Mouse (Mus musculus) heart, embryonic 14.5 days (tissue): ENCODE measurements around the gene Nt5dc3. TPM values are rescaled to one million over a fixed set of nuclear protein-coding genes. Genes with fewer than 3 reads are reported as not detected.

Experiments used
- ATAC-seq: fragments of 200-750 bp; cut with Nextera tagmentation; 2 replicates; pipeline ENCODE4 v1.8.0; 2017; ENCODE audit warnings: low read depth, moderate TSS enrichment; ENCODE audit not compliant: insufficient number of reproducible peaks, insufficient read depth, low FRiP score
- H3K27ac ChIP-seq, 2 experiments: fragments of 200-500 bp in 1 of 2; fragments of 300-500 bp in 1 of 2; sonication (generic) in 1 of 2; replicated peaks in 1 of 2; 2 replicates each; pipeline ENCODE4 v1.5.1; 2012 to 2014; ENCODE audit warnings: low read depth in 2 of 2, low read length in 2 of 2, control low read depth in 1 of 2, mild to moderate bottlenecking in 1 of 2, mixed read lengths in 1 of 2; ENCODE audit not compliant: control insufficient read depth in 1 of 2, insufficient read depth in 1 of 2
- H3K27me3 ChIP-seq: fragments of 300-500 bp; sonication (generic); 2 replicates; pipeline ENCODE4 v1.6.1; 2014; ENCODE audit warnings: mild to moderate bottlenecking, low read length, control low read depth; ENCODE audit not compliant: control insufficient read depth, insufficient read depth
- H3K36me3 ChIP-seq: fragments of 300-500 bp; sonication (generic); 2 replicates; pipeline ENCODE4 v1.6.1; 2014; ENCODE audit warnings: mild to moderate bottlenecking, control low read depth, low read length, mixed read lengths; ENCODE audit not compliant: control insufficient read depth, insufficient read depth
- H3K4me1 ChIP-seq, 2 experiments: fragments of 200-500 bp in 1 of 2; fragments of 300-500 bp in 1 of 2; sonication (generic) in 1 of 2; 2 replicates each; pipeline ENCODE4 v1.6.1; 2012 to 2014; ENCODE audit warnings: low read length in 2 of 2, control low read depth in 1 of 2, mixed read lengths in 1 of 2; ENCODE audit not compliant: control insufficient read depth in 2 of 2, insufficient read depth in 2 of 2
- H3K4me2 ChIP-seq: fragments of 300-500 bp; sonication (generic); 2 replicates; pipeline ENCODE4 v1.6.1; 2014; ENCODE audit warnings: mild to moderate bottlenecking, low read length
- H3K4me3 ChIP-seq, 2 experiments: fragments of 200-500 bp in 1 of 2; fragments of 300-500 bp in 1 of 2; sonication (generic) in 1 of 2; 2 replicates each; pipeline ENCODE4 v1.5.1; 2012 to 2014; ENCODE audit warnings: low read length in 2 of 2, mild to moderate bottlenecking in 2 of 2, control low read depth in 1 of 2, low read depth in 1 of 2, moderate library complexity in 1 of 2; ENCODE audit not compliant: control insufficient read depth in 1 of 2, insufficient read depth in 1 of 2
- H3K9ac ChIP-seq: fragments of 300-500 bp; sonication (generic); 2 replicates; pipeline ENCODE4 v1.6.1; 2014; ENCODE audit warnings: mild to moderate bottlenecking, low read length
- H3K9me3 ChIP-seq: fragments of 300-500 bp; sonication (generic); 2 replicates; pipeline ENCODE4 v1.6.1; 2016; ENCODE audit warnings: low read length, control low read depth; ENCODE audit not compliant: control insufficient read depth
- WGBS: fragments of 180-500 bp; shearing (Covaris S2); extraction: QIAGEN DNeasy Blood & Tissue Kit; methylation state at CpG from one replicate; pipeline ENCODE4 v1.1.7; 2014; 5-methylcytosine and 5-hydroxymethylcytosine counted together
- polyA plus RNA-seq: library from polyadenylated mRNA; unstranded; fragments of >200 nt; fragmentation: Nextera tagmentation; extraction: Ambion mirVana; gene quantifications from 2 replicates; pipeline ENCODE4 v1.2.1, GENCODE M21; 2014

The Nt5dc3 gene
- polyA plus RNA-seq, 1 experiment from 2014 or later = 4.1 TPM

- WGBS = 92% methylated on average over 5 of the region's 5 CpGs
- no peak overlapping the region for H3K4me2 ChIP-seq
These were observed 7.3 kb downstream of the Nt5dc3 start for GRCm38 (mm10) chr10:86786083-86786482.

GRCm38 (mm10) chr10:86788193-86788592 lies 9.4 kb downstream of the Nt5dc3 start:
- no peak overlapping the region for H3K4me2 ChIP-seq
- H3K9me3 ChIP-seq = no peaks in the 10 kb centered on the region
- 58% methylated on average over 5 of the region's 5 CpGs for WGBS
- H3K27ac ChIP-seq = no peak overlapping the region
- no peak overlapping the region for H3K9ac ChIP-seq
- peaks cover 9 to 27% of the 10 kb centered on the region in 2 experiments for H3K4me1 ChIP-seq
- H3K36me3 ChIP-seq = no peaks in the 10 kb centered on the region
- no peak for ATAC-seq
- H3K4me3 ChIP-seq = no peak overlapping the region
- H3K27me3 ChIP-seq = no peaks in the 10 kb centered on the region

More at GRCm38 (mm10) chr10:86786083-86786482, 7.3 kb downstream of the Nt5dc3 start:
- H3K4me3 ChIP-seq = no peak overlapping the region
- no peaks in the 10 kb centered on the region for H3K9me3 ChIP-seq
- no peaks in the 10 kb centered on the region for H3K27me3 ChIP-seq
- no peaks in the 10 kb centered on the region for H3K36me3 ChIP-seq
- no peak overlapping the region for H3K9ac ChIP-seq
- no peak overlapping the region for H3K27ac ChIP-seq
- no peak for ATAC-seq
- H3K4me1 ChIP-seq = peaks cover 6 to 23% of the 10 kb centered on the region in 2 experiments

- H3K9ac ChIP-seq = no peak overlapping the region
- 86% methylated on average over 7 of the region's 7 CpGs for whole genome bisulfite sequencing
- H3K27me3 ChIP-seq = no peaks in the 10 kb centered on the region
- H3K9me3 ChIP-seq = no peaks in the 10 kb centered on the region
- H3K4me1 ChIP-seq = peaks cover 15 to 37% of the 10 kb centered on the region in 2 experiments
- no peak overlapping the region for H3K4me3 ChIP-seq
- H3K27ac ChIP-seq = no peak overlapping the region
- no peak for ATAC-seq
- H3K36me3 ChIP-seq = no peaks in the 10 kb centered on the region
- no peak overlapping the region for H3K4me2 ChIP-seq
These were observed 10.4 kb downstream of the Nt5dc3 start for GRCm38 (mm10) chr10:86789146-86789672.

GRCm38 (mm10) chr10:86791507-86792184 lies 12.8 kb downstream of the Nt5dc3 start:
- no peaks in the 10 kb centered on the region for H3K27me3 ChIP-seq

GRCm38 (mm10) chr10:86793509-86793951 lies 14.7 kb downstream of the Nt5dc3 start:
- H3K4me3 ChIP-seq = no peak overlapping the region
- H3K4me1 ChIP-seq = peaks cover 22 to 45% of the 10 kb centered on the region in 2 experiments
- no peaks in the 10 kb centered on the region for H3K27me3 ChIP-seq
- no peaks in the 10 kb centered on the region for H3K9me3 ChIP-seq
- no peaks in the 10 kb centered on the region for H3K36me3 ChIP-seq
- no peak overlapping the region for H3K4me2 ChIP-seq
- H3K9ac ChIP-seq = peak overlapping the region; percentile 16; the same call in 1 of the 2 replicates
- peak overlapping the region; percentile 48 to 74 for H3K27ac ChIP-seq
- peak; percentile 48; the same call in 1 of the 2 replicates for ATAC-seq
- 46% methylated on average over 2 of the region's 2 CpGs for WGBS

More at GRCm38 (mm10) chr10:86791507-86792184, 12.8 kb downstream of the Nt5dc3 start:
- peaks cover 26 to 50% of the 10 kb centered on the region in 2 experiments for H3K4me1 ChIP-seq
- no peak overlapping the region for H3K4me3 ChIP-seq
- ATAC-seq = no peak
- H3K36me3 ChIP-seq = no peaks in the 10 kb centered on the region
- no peak overlapping the region for H3K4me2 ChIP-seq
- H3K27ac ChIP-seq = no peak overlapping the region
- no peak overlapping the region for H3K9ac ChIP-seq
- WGBS = 58% methylated on average over 7 of the region's 7 CpGs
- H3K9me3 ChIP-seq = no peaks in the 10 kb centered on the region

- H3K9ac ChIP-seq = no peak overlapping the region
- H3K27ac ChIP-seq = peak overlapping the region in 1 of 2 experiments; percentile 74; a peak in 1 of 4 replicates
- H3K27me3 ChIP-seq = no peaks in the 10 kb centered on the region
- no peak overlapping the region for H3K4me3 ChIP-seq
- H3K4me2 ChIP-seq = no peak overlapping the region
- ATAC-seq = no peak
- peaks cover 22 to 44% of the 10 kb centered on the region in 2 experiments for H3K4me1 ChIP-seq
- H3K9me3 ChIP-seq = no peaks in the 10 kb centered on the region
- WGBS = 81% methylated on average over 4 of the region's 4 CpGs
- no peaks in the 10 kb centered on the region for H3K36me3 ChIP-seq
These were observed 15.4 kb downstream of the Nt5dc3 start for GRCm38 (mm10) chr10:86794196-86794595.

- no peak overlapping the region for H3K4me2 ChIP-seq
- peaks cover 22 to 44% of the 10 kb centered on the region in 2 experiments for H3K4me1 ChIP-seq
- H3K4me3 ChIP-seq = no peak overlapping the region
- 0 out of 2 replicates have a peak, but pooled peaks have one; percentile 39 for ATAC-seq
- peak overlapping the region; percentile 34; the same call in 1 of the 2 replicates for H3K9ac ChIP-seq
- no peaks in the 10 kb centered on the region for H3K9me3 ChIP-seq
- H3K36me3 ChIP-seq = no peaks in the 10 kb centered on the region
- 61% methylated on average over 9 of the region's 9 CpGs for WGBS
- H3K27me3 ChIP-seq = no peaks in the 10 kb centered on the region
- peak overlapping the region; percentile 30 to 78 for H3K27ac ChIP-seq
These were observed 16.2 kb downstream of the Nt5dc3 start for GRCm38 (mm10) chr10:86794794-86795535.
